Mouse (Mus musculus) NIH3T3 (cell line): ENCODE measurements around the gene Gm10665.
"Not testable (repeated sequence)": the region's sequence is repeated elsewhere in the genome, so short reads cannot be mapped to it uniquely, and the experiment has no call there.

Experiments
- DNase-seq: peaks from one replicate; pipeline ENCODE4 v3.0.0-alpha.2; 2012; ENCODE audit warnings: low read depth

Gm10665 gene

GRCm38 (mm10) chr7:22463975-22464374 is at the start of gene Gm10665:
TSS of gene Gm10665 (minus strand) at chr7:22464075.
- not testable (repeated sequence) for DNase-seq

GRCm38 (mm10) chr7:22499578-22499977 is 35.7 kb upstream of the Gm10665 start, which contains the start of gene Vmn1r151:
TSS of gene Vmn1r151 (minus strand) at chr7:22499678.
- DNase-seq: not testable (repeated sequence)

- not testable (repeated sequence) for DNase-seq
Observed at GRCm38 (mm10) chr7:22438129-22438528, 25.7 kb downstream of the Gm10665 start, which contains the start of gene Vmn1r149. TSS of gene Vmn1r149 (minus strand) at chr7:22438229.

- not testable (repeated sequence) for DNase-seq
Observed at GRCm38 (mm10) chr7:22413283-22413682, 50.6 kb downstream of the Gm10665 start, which contains the start of gene Vmn1r148. TSS of gene Vmn1r148 (plus strand) at chr7:22413583.
